Mouse (Mus musculus) midbrain, embryonic 13.5 days (tissue): ENCODE data around the gene Dpysl5. TPM values are rescaled to one million over a fixed set of nuclear protein-coding genes. Genes with fewer than 3 reads are reported as not detected.

ENCODE experiments used
- ATAC-seq: fragments of 200-750 bp; cut with Nextera tagmentation; 2 replicates; pipeline ENCODE4 v1.8.0; 2017; ENCODE audit warnings: mild to moderate bottlenecking, moderate TSS enrichment, moderate library complexity
- H3K27ac ChIP-seq: fragments of 300-500 bp; sonication (generic); 2 replicates; pipeline ENCODE4 v1.5.1; 2015; ENCODE audit warnings: inconsistent platforms, mild to moderate bottlenecking, moderate library complexity
- H3K27me3 ChIP-seq: fragments of 300-500 bp; sonication (generic); 2 replicates; pipeline ENCODE4 v1.6.1; 2015; ENCODE audit warnings: mild to moderate bottlenecking, inconsistent platforms
- H3K36me3 ChIP-seq: fragments of 300-500 bp; sonication (generic); 2 replicates; pipeline ENCODE4 v1.6.1; 2015; ENCODE audit warnings: mild to moderate bottlenecking, inconsistent platforms
- H3K4me1 ChIP-seq: fragments of 300-500 bp; sonication (generic); replicated peaks from 2 replicates; pipeline ENCODE4 v1.6.1; 2015; ENCODE audit warnings: inconsistent platforms
- H3K4me2 ChIP-seq: fragments of 300-500 bp; sonication (generic); replicated peaks from 2 replicates; pipeline ENCODE4 v1.6.1; 2015; ENCODE audit warnings: moderate library complexity, mild to moderate bottlenecking, inconsistent platforms
- H3K4me3 ChIP-seq: fragments of 300-500 bp; sonication (generic); replicated peaks from 2 replicates; pipeline ENCODE4 v1.5.1; 2015; ENCODE audit warnings: mild to moderate bottlenecking, inconsistent platforms
- H3K9ac ChIP-seq: fragments of 300-500 bp; sonication (generic); replicated peaks from 2 replicates; pipeline ENCODE4 v1.6.1; 2015; ENCODE audit warnings: mild to moderate bottlenecking, inconsistent platforms
- H3K9me3 ChIP-seq: fragments of 300-500 bp; sonication (generic); 2 replicates; pipeline ENCODE4 v1.6.1; 2016; ENCODE audit warnings: mild to moderate bottlenecking, inconsistent platforms
- WGBS: fragments of 180-500 bp; shearing (Covaris S2); methylation state at CpG from one replicate; pipeline ENCODE4 v1.1.7; 2015; 5-methylcytosine and 5-hydroxymethylcytosine counted together
- polyA plus RNA-seq: library from polyadenylated mRNA; unstranded; fragments of >200 nt; fragmentation: Nextera tagmentation; extraction: Ambion mirVana; gene quantifications from 2 replicates; pipeline ENCODE4 v1.2.1, GENCODE M21; 2015

Gene Dpysl5
- polyA plus RNA-seq, 1 experiment from 2014 or later = 200 TPM

GRCm38 (mm10) chr5:30712002-30712390 is 632 bp downstream of the Dpysl5 start:
- peak overlapping the region; percentile 97 for H3K27ac ChIP-seq
- WGBS = under 1% methylated on average over 14 of the region's 14 CpGs
- ATAC-seq = peak; percentile 41

DNA sequence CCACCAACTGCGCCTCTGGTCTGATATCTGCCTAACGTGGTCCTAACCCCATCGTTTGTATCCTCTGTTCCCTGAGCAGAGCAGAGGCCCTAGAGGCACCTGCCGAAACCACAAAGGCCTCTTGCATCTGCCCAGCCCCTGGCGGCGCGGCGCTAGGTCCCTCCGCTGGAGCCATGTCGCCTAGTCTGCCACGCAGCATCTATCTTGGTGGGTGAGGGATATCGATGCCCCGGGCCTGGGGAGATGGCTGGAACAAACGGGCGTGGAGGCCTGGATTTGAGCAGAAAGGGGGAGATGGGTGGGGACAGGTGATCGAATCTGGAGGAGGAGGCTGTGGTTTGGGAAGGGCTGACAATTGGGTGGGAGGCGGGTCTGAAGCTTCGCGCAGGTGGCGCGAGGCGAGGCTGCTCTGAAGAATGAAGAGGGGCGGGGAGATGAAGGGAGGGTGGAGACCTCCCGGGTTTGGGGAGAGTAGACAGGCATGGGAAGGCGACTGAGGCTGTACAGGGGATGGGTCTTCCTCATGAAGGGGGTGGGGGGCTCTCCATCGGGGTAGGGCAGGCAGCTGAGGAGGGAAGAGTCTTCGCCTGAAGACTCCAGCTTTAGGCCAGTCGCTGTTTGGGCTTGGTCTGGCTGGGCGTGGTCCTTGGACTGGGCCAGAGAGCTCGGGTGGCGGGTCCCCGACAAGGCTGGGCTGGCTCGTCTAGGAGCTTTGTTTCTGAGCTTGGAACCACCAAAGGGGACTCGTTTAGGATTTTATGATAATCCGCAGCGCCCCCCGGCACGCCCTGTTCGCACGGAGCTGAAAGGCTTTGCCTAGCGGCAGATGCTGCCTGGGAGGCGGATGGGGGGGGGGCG is 1.3 kb downstream of the Dpysl5 start:
- H3K27ac ChIP-seq = peak overlapping the region; percentile 97
- no peaks in the 10 kb centered on the region for H3K9me3 ChIP-seq
- peaks cover 8% of the 10 kb centered on the region for H3K27me3 ChIP-seq
- WGBS = under 1% methylated on average over 43 of the region's 43 CpGs
- peak; percentile 65 for ATAC-seq
- peaks cover 57% of the 10 kb centered on the region for H3K4me1 ChIP-seq
- H3K36me3 ChIP-seq = no peaks in the 10 kb centered on the region; the same call in 1 of the 2 replicates
- H3K4me2 ChIP-seq = peak overlapping the region; percentile 79
- H3K9ac ChIP-seq = peak overlapping the region; percentile 94
- H3K4me3 ChIP-seq = peak overlapping the region; percentile 80

More at GRCm38 (mm10) chr5:30712002-30712390, 632 bp downstream of the Dpysl5 start:
- H3K9ac ChIP-seq = peak overlapping the region; percentile 94
- no peaks in the 10 kb centered on the region; the same call in 1 of the 2 replicates for H3K36me3 ChIP-seq
- peak overlapping the region; percentile 79 for H3K4me2 ChIP-seq
- peak overlapping the region; percentile 80 for H3K4me3 ChIP-seq
- H3K27me3 ChIP-seq = peaks cover 8% of the 10 kb centered on the region
- H3K4me1 ChIP-seq = peaks cover 54% of the 10 kb centered on the region
- no peaks in the 10 kb centered on the region for H3K9me3 ChIP-seq

DNA sequence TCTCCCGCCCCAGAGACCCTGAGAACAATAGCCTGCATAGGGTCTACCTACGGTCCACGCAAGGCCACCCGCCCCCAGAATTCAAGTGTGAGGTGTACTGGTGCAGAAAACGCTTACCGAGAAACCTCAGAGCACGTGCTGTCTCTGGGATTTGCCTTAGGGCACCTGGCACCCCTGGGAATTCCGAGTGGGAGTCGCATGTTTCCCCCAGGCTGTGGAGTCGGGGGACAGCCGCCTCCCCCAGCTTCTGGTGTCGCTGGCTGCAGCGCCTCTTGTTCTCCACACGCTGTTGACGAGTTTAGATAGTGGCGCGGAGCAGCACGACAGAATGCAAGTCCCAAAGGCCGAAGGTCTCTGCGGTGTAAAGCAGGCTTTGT is 1.9 kb downstream of the Dpysl5 start:
- Histone ChIP-seq H3K27me3 (peaks cover 8% of the 10 kb centered on the region), H3K9ac (peak overlapping the region; percentile 94), H3K4me2 (peak overlapping the region; percentile 79), H3K27ac (peak overlapping the region; percentile 97), H3K9me3 (no peaks in the 10 kb centered on the region), H3K4me3 (peak overlapping the region; percentile 80), H3K4me1 (peaks cover 58% of the 10 kb centered on the region), H3K36me3 (no peaks in the 10 kb centered on the region; the same call in 1 of the 2 replicates)
- peak; percentile 24 for ATAC-seq
- under 1% methylated on average over 20 of the region's 20 CpGs for WGBS

DNA sequence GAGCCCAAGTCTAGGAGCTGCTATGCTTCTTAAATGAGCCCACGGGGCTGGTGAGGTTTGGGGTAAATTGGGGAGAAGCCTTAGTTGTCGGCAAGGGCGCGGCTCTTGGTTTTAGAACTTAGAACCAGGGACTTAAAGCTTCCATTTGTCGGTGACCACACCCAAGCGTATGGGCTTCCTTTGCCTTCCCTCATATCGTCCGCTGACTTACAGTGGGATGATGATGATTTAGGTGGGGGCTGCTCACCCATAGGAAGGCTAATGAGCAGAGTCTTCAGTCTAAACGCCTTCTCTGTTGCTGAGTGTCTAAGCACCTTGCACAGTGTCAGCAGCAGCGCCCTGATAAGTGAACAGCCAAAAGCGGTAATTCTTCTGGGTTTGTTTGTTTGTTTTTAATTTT is 2.3 kb downstream of the Dpysl5 start:
- Histone ChIP-seq H3K27ac (peak overlapping the region; percentile 97), H3K9ac (peak overlapping the region; percentile 94), H3K4me1 (peaks cover 58% of the 10 kb centered on the region), H3K27me3 (peaks cover 7% of the 10 kb centered on the region), H3K36me3 (no peaks in the 10 kb centered on the region; the same call in 1 of the 2 replicates), H3K4me3 (peak overlapping the region; percentile 80), H3K4me2 (peak overlapping the region; percentile 79), H3K9me3 (no peaks in the 10 kb centered on the region)
- WGBS = 11% methylated on average over 11 of the region's 11 CpGs
- no peak for ATAC-seq

DNA sequence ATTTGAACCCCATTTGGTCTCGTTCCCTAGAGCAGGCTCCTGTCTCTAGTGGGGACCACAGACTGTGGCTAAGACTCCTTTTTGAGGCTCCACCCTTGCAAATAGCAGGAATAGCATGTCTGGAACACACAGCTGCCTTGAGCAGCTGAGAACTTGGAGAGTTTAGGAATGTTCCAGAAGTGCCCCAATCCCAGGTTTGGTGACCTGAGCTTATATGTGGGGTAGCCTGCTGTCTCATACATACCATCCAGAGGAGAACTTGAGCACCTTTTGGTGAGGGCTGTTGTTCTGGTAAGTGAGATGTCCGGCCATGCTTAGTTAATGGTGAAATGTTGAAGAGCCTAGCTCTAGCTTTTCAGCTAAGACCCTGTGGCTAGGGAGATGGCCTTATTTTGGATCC is 4.9 kb downstream of the Dpysl5 start:
- Histone ChIP-seq H3K4me3 (no peak overlapping the region), H3K27ac (no peak overlapping the region), H3K9me3 (no peaks in the 10 kb centered on the region), H3K4me2 (no peak overlapping the region), H3K27me3 (no peaks in the 10 kb centered on the region), H3K9ac (no peak overlapping the region), H3K36me3 (peaks cover 12% of the 10 kb centered on the region), H3K4me1 (peaks cover 55% of the 10 kb centered on the region)
- no peak for ATAC-seq
- WGBS = 87% methylated on average over 2 of the region's 2 CpGs

DNA sequence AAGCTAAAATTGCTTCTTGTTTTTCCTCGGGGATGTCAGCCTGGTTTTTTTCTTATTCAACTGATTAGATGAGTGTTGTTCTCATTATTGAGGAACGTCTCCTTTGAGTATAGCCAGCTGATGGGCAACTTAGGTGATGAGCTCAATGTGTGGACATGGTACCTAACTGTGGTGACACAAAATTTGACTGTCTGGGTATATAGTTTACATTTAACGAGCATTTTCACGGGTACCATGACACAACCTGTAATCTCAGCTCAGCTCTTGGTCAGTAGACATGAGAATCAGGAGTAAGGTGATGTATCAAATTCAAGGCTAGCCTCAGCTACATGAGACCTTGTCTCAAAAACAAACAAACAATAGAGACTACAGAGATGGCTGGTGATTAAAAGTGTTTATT is 6.1 kb downstream of the Dpysl5 start:
- H3K9ac ChIP-seq = no peak overlapping the region
- H3K4me3 ChIP-seq = no peak overlapping the region
- peak overlapping the region; percentile 81 for H3K27ac ChIP-seq
- no peaks in the 10 kb centered on the region for H3K9me3 ChIP-seq
- peaks cover 58% of the 10 kb centered on the region for H3K4me1 ChIP-seq
- ATAC-seq = no peak
- 89% methylated on average over 4 of the region's 4 CpGs for WGBS
- no peak overlapping the region for H3K4me2 ChIP-seq
- H3K27me3 ChIP-seq = no peaks in the 10 kb centered on the region
- H3K36me3 ChIP-seq = peaks cover 23% of the 10 kb centered on the region

DNA sequence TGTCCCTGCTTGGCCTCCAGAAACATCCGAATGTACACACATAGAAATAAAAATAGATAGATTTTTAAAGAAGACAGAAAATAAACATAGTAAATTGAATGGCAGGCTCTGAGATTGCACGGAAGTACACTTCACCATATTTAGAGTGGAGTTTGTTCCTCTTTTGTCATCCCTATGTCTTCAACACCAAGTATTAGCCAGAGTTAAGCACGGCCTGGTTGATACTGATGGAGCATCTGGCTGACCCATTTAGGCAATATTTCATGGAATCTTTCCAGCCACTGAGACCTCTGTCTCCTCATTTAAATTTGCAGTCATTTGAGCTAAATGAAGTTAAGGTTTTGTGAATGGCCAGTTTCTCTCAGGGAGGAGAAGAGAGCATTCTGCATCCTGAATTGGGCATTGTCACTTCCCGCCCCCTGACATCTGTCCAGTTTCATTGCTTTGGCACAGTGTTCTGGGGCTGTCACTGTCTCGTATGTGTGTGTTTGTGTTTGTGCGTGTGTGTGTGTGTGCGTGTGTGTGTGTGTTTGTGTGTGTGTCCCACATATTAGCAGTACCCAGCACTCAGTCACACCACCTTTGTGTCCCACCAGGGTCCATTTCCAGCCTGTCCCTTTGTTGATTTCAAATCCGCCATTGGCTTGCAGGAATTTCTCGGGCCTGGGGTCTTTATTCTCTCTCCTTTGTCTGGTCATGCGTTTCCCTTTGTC is 6.8 kb downstream of the Dpysl5 start:
- Histone ChIP-seq H3K4me2 (peak overlapping the region; percentile 46), H3K4me1 (peaks cover 64% of the 10 kb centered on the region), H3K9ac (peak overlapping the region; percentile 60), H3K36me3 (peaks cover 29% of the 10 kb centered on the region), H3K27ac (peak overlapping the region; percentile 81), H3K9me3 (no peaks in the 10 kb centered on the region), H3K4me3 (0 out of 2 replicates have a peak overlapping the region, but pooled peaks have one; percentile 11), H3K27me3 (no peaks in the 10 kb centered on the region)
- 28% methylated on average over 10 of the region's 10 CpGs for WGBS
- ATAC-seq = peak; percentile 59; the same call in 1 of the 2 replicates

DNA sequence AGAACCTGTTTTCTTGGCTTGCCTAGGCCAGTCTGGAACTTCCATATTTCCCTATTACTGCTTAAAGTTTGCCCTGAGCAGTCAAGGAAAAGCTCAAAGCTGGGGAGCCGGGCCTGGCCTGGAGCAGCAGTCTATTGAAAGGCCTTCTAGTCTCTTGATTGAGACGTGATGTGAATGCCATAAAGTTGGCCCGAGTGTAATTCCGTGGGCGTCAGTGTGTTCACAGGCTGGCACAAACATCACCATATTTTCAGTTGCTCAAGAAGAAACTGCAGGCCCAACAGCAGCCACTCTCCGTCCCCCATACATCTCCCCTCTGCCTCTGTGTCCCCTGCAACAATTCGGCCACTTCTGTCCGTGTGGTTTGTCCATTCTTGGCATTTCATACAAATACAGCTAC is 10.6 kb downstream of the Dpysl5 start:
- Histone ChIP-seq H3K27me3 (no peaks in the 10 kb centered on the region), H3K9ac (no peak overlapping the region), H3K36me3 (peaks cover 58% of the 10 kb centered on the region), H3K27ac (no peak overlapping the region), H3K4me3 (no peak overlapping the region), H3K4me1 (peaks cover 38% of the 10 kb centered on the region), H3K4me2 (no peak overlapping the region), H3K9me3 (no peaks in the 10 kb centered on the region)
- no peak for ATAC-seq
- WGBS = 84% methylated on average over 8 of the region's 8 CpGs

- peaks cover 53% of the 10 kb centered on the region for H3K36me3 ChIP-seq
- H3K4me2 ChIP-seq = no peak overlapping the region
- ATAC-seq = peak; percentile 54; the same call in 1 of the 2 replicates
- no peaks in the 10 kb centered on the region for H3K9me3 ChIP-seq
- H3K4me1 ChIP-seq = peaks cover 39% of the 10 kb centered on the region
- WGBS = 94% methylated on average over 5 of the region's 5 CpGs
- no peak overlapping the region for H3K9ac ChIP-seq
- no peaks in the 10 kb centered on the region for H3K27me3 ChIP-seq
- no peak overlapping the region for H3K4me3 ChIP-seq
- no peak overlapping the region for H3K27ac ChIP-seq
Observed at GRCm38 (mm10) chr5:30726151-30726693, 14.9 kb downstream of the Dpysl5 start.

GRCm38 (mm10) chr5:30732511-30732910 is 21.1 kb downstream of the Dpysl5 start:
- Histone ChIP-seq H3K4me1 (peaks cover 73% of the 10 kb centered on the region), H3K27me3 (no peaks in the 10 kb centered on the region), H3K9me3 (no peaks in the 10 kb centered on the region), H3K4me3 (no peak overlapping the region), H3K4me2 (no peak overlapping the region), H3K27ac (no peak overlapping the region), H3K36me3 (peaks cover 20% of the 10 kb centered on the region), H3K9ac (no peak overlapping the region)
- no peak for ATAC-seq
- WGBS = 88% methylated on average over 7 of the region's 7 CpGs

DNA sequence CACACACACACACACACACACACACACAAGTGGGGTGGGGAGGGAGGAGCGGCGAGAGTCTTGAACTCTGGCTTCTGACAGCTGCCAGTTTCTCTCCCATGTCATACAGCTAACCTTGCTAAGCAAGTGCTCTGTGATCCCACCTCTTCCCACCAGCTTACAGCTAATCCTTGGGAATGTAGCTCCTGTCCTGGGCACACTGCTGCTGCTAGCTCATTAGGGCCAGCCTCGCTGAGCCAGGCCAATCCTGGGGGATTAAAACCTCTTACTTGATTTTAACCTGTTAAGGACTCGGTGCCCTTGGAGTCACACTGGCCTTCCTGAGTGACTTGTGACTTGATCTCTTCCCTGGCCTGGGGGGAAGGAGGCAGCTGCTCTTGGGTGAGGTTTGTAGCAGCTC is 23.3 kb downstream of the Dpysl5 start:
- 34% methylated on average over 4 of the region's 4 CpGs for WGBS
- no peak overlapping the region for H3K27ac ChIP-seq

More for the DNA sequence above, 23.3 kb downstream of the Dpysl5 start:
- Histone ChIP-seq H3K27me3 (no peaks in the 10 kb centered on the region), H3K4me3 (no peak overlapping the region), H3K4me1 (peaks cover 83% of the 10 kb centered on the region), H3K4me2 (no peak overlapping the region), H3K9ac (no peak overlapping the region), H3K36me3 (peaks cover 21% of the 10 kb centered on the region), H3K9me3 (no peaks in the 10 kb centered on the region)
- no peak for ATAC-seq
